In the genomic region with DNA sequence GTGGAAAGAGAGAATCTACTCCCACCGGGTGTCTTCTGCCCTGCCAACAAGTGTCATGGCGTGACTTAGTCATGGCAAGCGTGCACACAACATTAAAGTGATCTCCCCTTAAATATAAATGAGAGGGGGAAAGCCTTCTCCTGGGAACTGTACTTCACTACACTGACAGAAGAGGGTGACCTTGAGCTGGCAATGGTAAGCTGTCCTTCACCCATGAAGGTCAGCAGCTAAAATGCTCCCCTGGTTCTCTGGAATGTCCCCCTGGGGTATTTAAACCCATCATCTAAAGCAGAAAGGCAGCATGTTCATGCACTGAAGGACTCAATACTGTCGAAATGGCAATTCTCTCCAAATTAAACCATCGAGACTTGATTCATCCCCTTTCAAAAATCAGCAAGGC, we compare ENCODE assay signal across 22 mouse cellular contexts.
DNase-seq lines count a peak whose midpoint lies in the region; ATAC-seq and TF ChIP-seq lines count a peak whose summit lies in the region.
"Had no signal": no experiment of that assay in that cellular context is flagged by ENCODE, and none has a peak within 500 bp of the region (broad histone marks: within the 10 kb centered on the region; RNA-seq: fewer than 3 reads in every experiment).

No protein-coding gene starts in this region.

- no peaks in the 10 kb centered on the region for H3K27me3 ChIP-seq in hindbrain, postnatal 0 days (ENCODE audit: insufficient read depth, low read length)
- no peaks in the 10 kb centered on the region for H3K27me3 ChIP-seq in hindbrain, embryonic 16.5 days (replicated peaks; ENCODE audit: control insufficient read depth, insufficient read depth, low read length)
- no peaks in the 10 kb centered on the region for H3K27me3 ChIP-seq in liver, adult 2 months (ENCODE audit: control insufficient read depth, insufficient read depth, low read length)
- H3K27me3 ChIP-seq in liver, embryonic 12.5 days (replicated peaks): no peaks in the 10 kb centered on the region
- H3K27me3 ChIP-seq: forebrain, embryonic 13.5 days; hindbrain, embryonic 13.5 days; limb, embryonic 12.5 days; midbrain, embryonic 12.5 days had no signal

- no peaks in the 10 kb centered on the region for H3K36me3 ChIP-seq in hindbrain, postnatal 0 days (ENCODE audit: insufficient read depth, low read length)
- H3K36me3 ChIP-seq in hindbrain, embryonic 16.5 days (ENCODE audit: control insufficient read depth, insufficient read depth, low read length): no peaks in the 10 kb centered on the region
- H3K36me3 ChIP-seq in liver, adult 2 months (ENCODE audit: control insufficient read depth, insufficient read depth, low read length): no peaks in the 10 kb centered on the region
- no peaks in the 10 kb centered on the region for H3K36me3 ChIP-seq in liver, embryonic 12.5 days
- H3K36me3 ChIP-seq: G1E; heart, embryonic 10.5 days; hindbrain, embryonic 13.5 days; limb, embryonic 12.5 days; midbrain, embryonic 12.5 days had no signal

- no peak overlapping the region for H3K4me2 ChIP-seq in hindbrain, postnatal 0 days (ENCODE audit: low read depth, low read length)
- no peak overlapping the region for H3K4me2 ChIP-seq in hindbrain, embryonic 16.5 days (ENCODE audit: low read length)
- no peak overlapping the region for H3K4me2 ChIP-seq in liver, embryonic 12.5 days
- H3K4me2 ChIP-seq: forebrain, embryonic 13.5 days; hindbrain, embryonic 13.5 days; limb, embryonic 12.5 days; midbrain, embryonic 12.5 days had no signal

- no peaks in the 10 kb centered on the region for H3K79me2 ChIP-seq in liver, adult 2 months (ENCODE audit: control insufficient read depth, insufficient read depth, low read length)

- H3K4me1 ChIP-seq in hindbrain, postnatal 0 days (ENCODE audit: insufficient read depth, low read length): no peaks in the 10 kb centered on the region
- H3K4me1 ChIP-seq in hindbrain, embryonic 16.5 days (ENCODE audit: control insufficient read depth, insufficient read depth, low read depth, low read length): peaks cover 2% of the 10 kb centered on the region; the same call in 1 of the 2 replicates
- no peaks in the 10 kb centered on the region for H3K4me1 ChIP-seq in liver, adult 2 months (ENCODE audit: control insufficient read depth, insufficient read depth, low read length)
- H3K4me1 ChIP-seq in liver, embryonic 12.5 days: no peaks in the 10 kb centered on the region
- H3K4me1 ChIP-seq: limb, embryonic 12.5 days had no signal

- 84% methylated on average over 5 of the region's 5 CpGs for WGBS in hindbrain, postnatal 0 days
- 83% methylated on average over 5 of the region's 5 CpGs for WGBS in hindbrain, embryonic 16.5 days
- WGBS in liver, adult 2 months: 84% methylated on average over 5 of the region's 5 CpGs
- 67% methylated on average over 5 of the region's 5 CpGs for WGBS in liver, embryonic 12.5 days (ENCODE audit: insufficient replicate concordance)

- ATAC-seq in hindbrain, postnatal 0 days: no peak
- ATAC-seq in hindbrain, embryonic 16.5 days: no peak
- no peak for ATAC-seq in liver, embryonic 12.5 days
- ATAC-seq: forebrain, embryonic 13.5 days had no signal

- TF ChIP-seq CTCF in hindbrain, postnatal 0 days (IDR thresholded peaks at IDR 0.05; ENCODE audit: low read depth): 0 out of 2 replicates have a peak, but pooled peaks have one; percentile 16
- no peak for TF ChIP-seq CTCF in liver, adult 2 months (IDR thresholded peaks at IDR 0.05; ENCODE audit: low read depth, low read length)

- no peak for DNase-seq in hindbrain, postnatal 0 days (ENCODE audit: low spot score)
- DNase-seq in liver, adult 2 months (ENCODE audit: extremely low read depth, low read depth, low spot score): peak; percentile 9
- DNase-seq in R1 (ENCODE audit: low read depth, low spot score): peak; percentile 73
- peak; percentile 39 to 49 for DNase-seq in kidney, postnatal 36 days
- no peak for DNase-seq in right cerebral cortex, postnatal 14 days
- no peak for DNase-seq in frontal cortex, postnatal 36 days (ENCODE audit: low spot score in 2 of 2)
- DNase-seq: adrenal gland, adult 8-10 months; cerebellum, postnatal 14 days; gastrocnemius, postnatal 36 days; heart, postnatal 10 days; lung, adult 2 months; right cerebral cortex, postnatal 4 days; thymus, postnatal 36 days had no signal

- H3K9me3 ChIP-seq in hindbrain, postnatal 0 days (ENCODE audit: low read length): no peaks in the 10 kb centered on the region
- H3K9me3 ChIP-seq in hindbrain, embryonic 16.5 days (ENCODE audit: control insufficient read depth, low read length): no peaks in the 10 kb centered on the region
- H3K9me3 ChIP-seq in liver, embryonic 12.5 days (replicated peaks): no peaks in the 10 kb centered on the region
- H3K9me3 ChIP-seq: forebrain, embryonic 13.5 days; G1E; heart, embryonic 10.5 days; hindbrain, embryonic 13.5 days; limb, embryonic 12.5 days; midbrain, embryonic 12.5 days had no signal

- TF ChIP-seq POLR2A in liver, adult 2 months (IDR thresholded peaks at IDR 0.05; ENCODE audit: extremely low read depth, insufficient read depth, low read length): no peak

- H3K27ac ChIP-seq in hindbrain, postnatal 0 days: no peak overlapping the region
- no peak overlapping the region for H3K27ac ChIP-seq in hindbrain, embryonic 16.5 days (ENCODE audit: low read depth, low read length)
- no peak overlapping the region for H3K27ac ChIP-seq in liver, adult 2 months (replicated peaks; ENCODE audit: insufficient read depth, low read depth, low read length)
- H3K27ac ChIP-seq in liver, embryonic 12.5 days: no peak overlapping the region
- H3K27ac ChIP-seq: forebrain, embryonic 13.5 days; heart, embryonic 10.5 days; hindbrain, embryonic 13.5 days; limb, embryonic 12.5 days; macrophage; midbrain, embryonic 12.5 days had no signal

- no peak overlapping the region for H3K4me3 ChIP-seq in hindbrain, postnatal 0 days (ENCODE audit: low read length)
- no peak overlapping the region for H3K4me3 ChIP-seq in hindbrain, embryonic 16.5 days (ENCODE audit: low read length)
- no peak overlapping the region for H3K4me3 ChIP-seq in liver, adult 2 months (ENCODE audit: insufficient read depth, low read depth, low read length)
- no peak overlapping the region for H3K4me3 ChIP-seq in liver, embryonic 12.5 days
- H3K4me3 ChIP-seq: forebrain, embryonic 13.5 days; heart, embryonic 10.5 days; hindbrain, embryonic 13.5 days; limb, embryonic 12.5 days; midbrain, embryonic 12.5 days had no signal

- no peak overlapping the region for H3K9ac ChIP-seq in hindbrain, postnatal 0 days (replicated peaks; ENCODE audit: low read length)
- H3K9ac ChIP-seq in hindbrain, embryonic 16.5 days (ENCODE audit: low read depth, low read length): no peak overlapping the region
- no peak overlapping the region for H3K9ac ChIP-seq in liver, adult 2 months (ENCODE audit: low read depth, low read length)
- H3K9ac ChIP-seq in liver, embryonic 12.5 days: no peak overlapping the region
- H3K9ac ChIP-seq: forebrain, embryonic 13.5 days; hindbrain, embryonic 13.5 days; limb, embryonic 12.5 days; midbrain, embryonic 12.5 days had no signal

Comparison
In these comparisons a context has a peak if more than half of its experiments do, and no peak if none do; other contexts are left out.
1. DNase-seq: peak in liver, adult 2 months (single experiment), R1 (single experiment) and kidney, postnatal 36 days (2 of 2); none in hindbrain, postnatal 0 days (single experiment), right cerebral cortex, postnatal 14 days (single experiment) and frontal cortex, postnatal 36 days (0 of 2).